Mouse (Mus musculus) stomach, postnatal 0 days (tissue): ENCODE measurements around the gene Zbed6. TPM values are rescaled to one million over a fixed set of nuclear protein-coding genes. Genes with fewer than 3 reads are reported as not detected.

Source experiments
- ATAC-seq: fragments of 200-750 bp; cut with Nextera tagmentation; 2 replicates; pipeline ENCODE4 v1.8.0; 2017; ENCODE audit not compliant: low FRiP score, low TSS enrichment
- DNase-seq: peaks from one replicate; pipeline ENCODE4 v3.0.0-alpha.2; 2016; ENCODE audit warnings: low spot score
- H3K27ac ChIP-seq: fragments of 300-500 bp; sonication (generic); replicated peaks from 2 replicates; pipeline ENCODE4 v1.5.1; 2014; ENCODE audit warnings: mild to moderate bottlenecking, control low read depth
- H3K27me3 ChIP-seq: fragments of 300-500 bp; sonication (generic); 2 replicates; pipeline ENCODE4 v1.6.1; 2014; ENCODE audit warnings: low read length; ENCODE audit not compliant: control insufficient read depth, insufficient read depth
- H3K36me3 ChIP-seq: fragments of 300-500 bp; sonication (generic); 2 replicates; pipeline ENCODE4 v1.6.1; 2014; ENCODE audit warnings: low read length, mixed read lengths; ENCODE audit not compliant: control insufficient read depth, insufficient read depth
- H3K4me1 ChIP-seq: fragments of 300-500 bp; sonication (generic); replicated peaks from 2 replicates; pipeline ENCODE4 v1.6.1; 2014; ENCODE audit warnings: antibody characterized with exemption; ENCODE audit not compliant: control insufficient read depth, insufficient read depth
- H3K4me2 ChIP-seq: fragments of 300-500 bp; sonication (generic); replicated peaks from 2 replicates; pipeline ENCODE4 v1.6.1; 2014; ENCODE audit warnings: low read depth, mild to moderate bottlenecking, control low read depth, moderate library complexity
- H3K4me3 ChIP-seq: fragments of 300-500 bp; sonication (generic); 2 replicates; pipeline ENCODE4 v1.5.1; 2014; ENCODE audit warnings: low read depth, low read length, control low read depth
- H3K9ac ChIP-seq: fragments of 300-500 bp; sonication (generic); 2 replicates; pipeline ENCODE4 v1.6.1; 2014; ENCODE audit warnings: mild to moderate bottlenecking, low read length, control low read depth, mixed read lengths
- H3K9me3 ChIP-seq: fragments of 300-500 bp; sonication (generic); 2 replicates; pipeline ENCODE4 v1.6.1; 2016; ENCODE audit warnings: low read length; ENCODE audit not compliant: control insufficient read depth
- CTCF ChIP-seq: IDR thresholded peaks from 2 replicates; pipeline ENCODE4 v1.5.1; 2016; ENCODE audit warnings: antibody characterized with exemption, low read depth, mild to moderate bottlenecking, moderate library complexity
- EP300 ChIP-seq: optimal IDR thresholded peaks from 2 replicates; pipeline ENCODE3; 2016; ENCODE audit warnings: antibody characterized with exemption
- WGBS: fragments of 180-500 bp; shearing (Covaris S2); extraction: QIAGEN DNeasy Blood & Tissue Kit; methylation state at CpG from one replicate; pipeline ENCODE4 v1.1.7; 2014; 5-methylcytosine and 5-hydroxymethylcytosine counted together
- polyA plus RNA-seq: library from polyadenylated mRNA; unstranded; fragments of >200 nt; fragmentation: Nextera tagmentation; extraction: Ambion mirVana; gene quantifications from 2 replicates; pipeline ENCODE4 v1.2.1, GENCODE M21; 2015

Gene Zbed6
- polyA plus RNA-seq, 1 experiment from 2014 or later: not detected

DNA sequence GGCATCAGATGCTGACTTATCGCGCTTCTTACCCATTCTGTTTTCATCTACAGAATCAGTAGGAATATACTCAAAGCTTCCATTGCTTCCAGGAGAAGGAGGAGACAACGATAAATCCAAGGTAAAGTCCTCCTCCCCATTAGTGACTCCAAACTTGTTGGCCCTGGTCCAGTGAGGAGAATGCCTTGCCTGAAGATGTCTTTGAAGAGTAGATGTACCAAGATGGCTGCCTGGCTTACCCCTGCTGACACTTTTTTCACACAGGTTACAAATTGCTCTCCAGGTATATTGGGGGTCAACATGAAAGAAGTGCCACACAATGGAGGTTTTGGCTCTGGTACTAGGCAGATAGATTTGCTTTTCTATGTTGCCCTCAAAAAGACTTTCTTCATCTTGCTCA is 1.8 kb downstream of the Zbed6 start:
- Histone ChIP-seq H3K27ac (no peak overlapping the region), H3K4me3 (no peak overlapping the region), H3K36me3 (peaks cover 2% of the 10 kb centered on the region; the same call in 1 of the 2 replicates), H3K27me3 (no peaks in the 10 kb centered on the region), H3K4me1 (0 out of 2 replicates have a peak, but pooled peaks cover 6% of the 10 kb centered on the region), H3K9ac (no peak overlapping the region), H3K4me2 (peak overlapping the region; percentile 2; the same call in 1 of the 2 replicates), H3K9me3 (no peaks in the 10 kb centered on the region)
- 62% methylated on average over 3 of the region's 3 CpGs for WGBS
- ATAC-seq (no peak), DNase-seq (no peak)
- TF ChIP-seq EP300 (no peak), CTCF (no peak)

DNA sequence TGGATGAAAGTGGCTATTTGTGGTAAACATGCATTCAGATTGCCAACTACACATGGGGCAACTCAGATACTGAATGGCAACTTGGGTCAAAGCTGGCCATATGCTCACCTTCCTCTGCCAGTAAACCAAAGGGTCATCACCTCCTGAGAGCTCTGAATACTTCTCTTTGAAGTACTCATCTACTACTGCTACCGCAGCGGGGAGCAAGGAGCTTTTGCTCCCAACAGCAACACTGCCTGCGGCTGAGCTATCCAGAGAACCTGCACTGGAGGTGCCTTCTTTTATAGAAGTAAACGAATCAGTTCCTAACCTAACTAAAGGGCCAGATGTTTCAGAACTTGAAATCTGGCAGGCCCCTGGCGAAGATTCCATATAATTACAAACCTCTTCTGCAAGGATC is 3.9 kb downstream of the Zbed6 start:
- DNase-seq (no peak), ATAC-seq (no peak)
- TF ChIP-seq CTCF (no peak), EP300 (no peak)
- H3K27me3 ChIP-seq: no peaks in the 10 kb centered on the region
- H3K4me2 ChIP-seq: 0 out of 2 replicates have a peak overlapping the region, but pooled peaks have one; percentile 14
- H3K36me3 ChIP-seq: peaks cover 2% of the 10 kb centered on the region; the same call in 1 of the 2 replicates
- H3K9ac ChIP-seq: no peak overlapping the region
- no peaks in the 10 kb centered on the region for H3K9me3 ChIP-seq
- H3K27ac ChIP-seq: no peak overlapping the region
- no peak overlapping the region for H3K4me3 ChIP-seq
- H3K4me1 ChIP-seq: 0 out of 2 replicates have a peak, but pooled peaks cover 6% of the 10 kb centered on the region
- 48% methylated on average over 5 of the region's 5 CpGs for WGBS

DNA sequence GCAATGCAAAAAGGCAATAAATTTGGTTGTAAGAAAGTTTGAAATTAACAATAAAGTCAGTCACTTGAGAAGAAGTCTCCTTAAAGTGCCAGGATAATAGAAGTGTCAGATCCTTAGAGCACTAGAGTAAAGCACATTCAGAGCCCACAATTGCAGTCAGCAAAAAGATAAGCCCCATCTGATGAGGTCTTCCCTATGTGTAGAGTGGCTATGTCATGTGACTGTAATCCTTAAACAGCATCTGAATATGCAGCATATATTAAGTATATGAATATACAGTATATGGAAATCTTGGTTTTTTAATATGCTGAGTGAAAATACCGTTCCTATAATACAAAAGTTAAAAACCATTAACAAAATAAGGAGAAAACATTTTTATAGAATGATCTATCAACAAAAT is 7.7 kb downstream of the Zbed6 start:
- Histone ChIP-seq H3K4me1 (0 out of 2 replicates have a peak, but pooled peaks cover 2% of the 10 kb centered on the region), H3K27me3 (no peaks in the 10 kb centered on the region), H3K4me3 (no peak overlapping the region), H3K4me2 (no peak overlapping the region), H3K27ac (no peak overlapping the region), H3K9ac (no peak overlapping the region), H3K9me3 (no peaks in the 10 kb centered on the region), H3K36me3 (no peaks in the 10 kb centered on the region)
- DNase-seq: no peak
- no peak for TF ChIP-seq EP300
- no peak for TF ChIP-seq CTCF
- 93% methylated on average over 1 of the region's 1 CpGs for WGBS
- no peak for ATAC-seq

DNA sequence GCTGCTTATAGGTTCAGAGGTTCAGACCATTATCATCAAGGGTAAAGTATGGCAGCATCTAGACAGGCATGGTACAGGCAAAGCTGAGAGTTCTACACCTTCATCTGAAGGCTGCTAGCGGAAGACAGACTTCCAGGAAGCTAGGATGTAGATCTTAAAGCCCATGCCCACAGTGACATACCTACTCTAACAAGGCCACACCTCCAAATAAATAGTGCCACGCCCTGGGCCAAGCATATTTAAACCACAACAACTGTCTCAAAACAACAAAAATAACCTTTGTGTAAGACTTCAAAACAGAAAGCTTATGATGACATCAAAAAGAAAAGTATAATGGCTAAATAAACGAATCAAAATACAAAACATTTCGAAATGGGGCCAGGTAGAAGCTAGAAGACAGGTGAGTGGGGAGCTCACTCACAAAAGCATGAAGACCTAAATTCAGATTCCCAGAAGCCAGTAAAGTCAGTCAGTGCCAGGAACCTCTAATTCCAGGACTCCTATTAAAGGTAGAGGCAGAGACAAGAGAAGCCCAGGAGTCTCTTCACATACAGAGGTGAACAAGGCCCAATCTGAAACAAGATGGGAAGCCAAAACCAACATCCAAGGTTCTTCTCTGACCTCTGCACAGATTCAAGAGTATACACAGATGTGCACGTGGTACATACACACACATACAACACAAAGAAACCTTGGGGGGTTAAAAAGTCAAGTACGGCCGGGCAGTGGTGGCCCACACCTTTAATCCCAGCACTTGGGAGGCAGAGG is 10.2 kb downstream of the Zbed6 start:
- no peak overlapping the region for H3K27ac ChIP-seq
- H3K27me3 ChIP-seq: no peaks in the 10 kb centered on the region
- no peak overlapping the region for H3K9ac ChIP-seq
- H3K4me1 ChIP-seq: no peaks in the 10 kb centered on the region
- no peak for ATAC-seq
- no peaks in the 10 kb centered on the region for H3K9me3 ChIP-seq
- WGBS: 91% methylated on average over 7 of the region's 7 CpGs
- no peak overlapping the region for H3K4me2 ChIP-seq
- no peak for DNase-seq
- no peak for TF ChIP-seq CTCF
- TF ChIP-seq EP300: no peak
- H3K4me3 ChIP-seq: no peak overlapping the region
- peaks cover 4% of the 10 kb centered on the region; the same call in 1 of the 2 replicates for H3K36me3 ChIP-seq

DNA sequence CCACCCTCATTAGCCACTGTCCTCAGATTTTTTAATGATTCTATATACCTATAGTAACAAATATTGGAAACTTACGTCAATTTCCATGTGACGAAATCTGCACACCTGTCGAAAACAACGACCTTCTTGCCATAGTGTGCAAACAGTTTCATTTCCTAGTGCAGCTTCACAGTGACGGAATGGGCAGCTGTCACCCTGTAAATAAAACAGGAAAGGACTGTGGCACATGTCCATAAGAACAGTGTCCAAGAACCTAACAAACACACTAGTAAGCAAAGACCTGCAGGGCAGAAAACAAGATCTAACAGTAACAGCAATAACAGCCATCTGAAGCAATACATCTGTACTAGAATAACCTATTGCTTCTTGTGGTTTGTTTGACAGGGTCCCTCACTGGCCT is 15.0 kb downstream of the Zbed6 start:
- Histone ChIP-seq H3K36me3 (peaks cover 32% of the 10 kb centered on the region), H3K4me2 (no peak overlapping the region), H3K4me1 (no peaks in the 10 kb centered on the region), H3K9ac (no peak overlapping the region), H3K4me3 (no peak overlapping the region), H3K27me3 (no peaks in the 10 kb centered on the region), H3K27ac (no peak overlapping the region), H3K9me3 (no peaks in the 10 kb centered on the region)
- no peak for ATAC-seq
- TF ChIP-seq EP300 (no peak), CTCF (no peak)
- WGBS: 89% methylated on average over 5 of the region's 5 CpGs
- no peak for DNase-seq

DNA sequence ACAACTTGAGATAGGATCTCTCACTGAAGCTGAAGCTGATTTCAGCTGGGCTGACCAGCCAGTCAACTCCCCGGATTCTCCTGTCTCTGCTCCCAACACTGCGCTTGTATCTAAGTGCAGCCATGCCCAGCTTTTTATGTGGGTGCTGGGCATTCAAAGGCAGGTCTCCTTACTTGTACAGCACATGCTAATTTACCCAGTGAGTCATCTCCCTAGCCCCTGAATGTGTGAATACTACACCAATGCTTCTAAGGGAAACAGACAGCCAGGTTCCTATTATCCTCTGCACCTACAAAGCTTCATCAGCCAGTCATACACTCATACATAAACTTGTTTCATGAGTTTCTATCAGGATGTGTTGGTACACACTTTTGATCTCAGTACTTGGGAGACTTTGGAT is 19.5 kb downstream of the Zbed6 start:
- WGBS: 85% methylated on average over 2 of the region's 2 CpGs
- no peak for DNase-seq

More for the DNA sequence above, 19.5 kb downstream of the Zbed6 start:
- Histone ChIP-seq H3K9me3 (no peaks in the 10 kb centered on the region), H3K36me3 (peaks cover 56% of the 10 kb centered on the region), H3K4me3 (no peak overlapping the region), H3K27ac (no peak overlapping the region), H3K4me2 (no peak overlapping the region), H3K9ac (no peak overlapping the region), H3K4me1 (no peaks in the 10 kb centered on the region), H3K27me3 (no peaks in the 10 kb centered on the region)
- TF ChIP-seq CTCF (no peak), EP300 (no peak)
- ATAC-seq: no peak
